Mouse (Mus musculus) lung, postnatal 10 days (tissue): ENCODE measurements around the gene Auts2.

Source experiments
- DNase-seq: peaks from one replicate; pipeline ENCODE4 v3.0.0; 2021

The Auts2 gene

DNA sequence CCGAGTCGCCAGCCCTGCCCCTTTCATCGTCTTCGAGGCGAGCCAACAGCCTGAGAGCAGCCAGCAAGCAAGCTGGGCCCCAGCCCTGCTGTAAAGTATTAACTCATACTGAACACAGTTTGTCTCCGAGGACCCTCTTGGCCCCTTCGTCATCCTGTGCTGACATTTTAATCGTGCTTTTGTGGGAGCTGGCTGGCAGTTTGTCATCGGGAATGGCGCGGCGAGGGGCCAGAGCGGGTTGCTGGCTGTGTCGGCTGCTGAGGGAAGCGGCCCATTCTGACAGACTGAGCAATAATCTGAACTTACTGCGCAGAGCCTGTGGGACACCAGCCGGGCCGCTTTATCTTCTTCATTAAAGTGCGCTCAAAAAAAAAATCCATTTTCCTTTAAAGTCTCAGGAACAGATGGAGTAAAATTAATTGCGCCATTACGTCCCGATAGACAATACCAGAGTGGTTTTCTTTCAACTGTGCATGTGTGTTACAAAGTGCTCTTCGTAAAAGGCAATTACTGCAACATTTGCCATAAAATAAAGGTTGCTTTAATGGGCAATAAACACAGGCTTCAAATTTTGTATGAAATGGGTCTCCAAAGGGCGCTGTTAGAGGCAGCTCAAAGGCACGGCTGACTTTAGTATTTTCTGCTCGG lies 957.3 kb downstream of the Auts2 start:
- no peak for DNase-seq

DNA sequence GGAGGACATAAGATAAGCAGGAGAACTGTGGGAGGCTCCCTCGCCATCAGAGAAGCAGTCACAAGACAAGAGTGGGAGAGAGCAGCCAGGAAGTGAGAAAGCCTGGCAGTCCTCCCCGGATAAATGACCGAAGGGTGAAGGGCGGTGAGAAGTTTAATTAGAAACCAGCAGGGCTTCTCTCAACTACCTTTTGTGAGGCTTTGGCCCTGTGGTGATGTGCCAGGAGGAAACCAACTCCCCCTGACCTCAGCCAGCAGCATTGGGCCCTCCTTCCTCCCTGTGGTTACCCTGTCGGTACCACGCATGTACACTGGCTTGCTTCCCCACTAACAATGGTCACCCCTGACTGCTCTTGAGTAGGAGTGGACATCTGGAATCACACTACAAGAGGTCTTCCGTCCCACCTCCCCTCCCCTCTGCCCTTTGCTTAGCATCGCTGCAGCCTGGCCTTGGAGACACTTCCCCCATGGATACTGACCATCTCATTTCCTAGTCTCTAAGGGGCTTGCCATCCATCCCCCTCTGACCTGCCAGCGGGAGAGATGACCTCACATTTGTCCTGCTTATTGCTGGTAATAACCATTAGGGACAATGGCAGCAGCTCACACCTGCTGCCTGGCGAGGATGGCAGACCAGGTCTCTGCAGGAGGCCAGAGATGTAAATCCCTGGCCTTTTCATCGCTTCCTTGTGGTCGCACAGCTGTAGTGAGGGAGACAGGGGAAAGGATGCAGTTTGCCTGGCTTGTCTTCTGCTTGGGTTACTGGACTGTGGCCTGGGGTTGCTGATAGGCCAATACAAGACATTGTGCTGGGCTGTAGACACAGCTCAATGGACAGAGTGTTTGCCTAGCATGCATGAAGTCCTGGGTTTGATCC lies 958.6 kb downstream of the Auts2 start:
- DNase-seq = no peak

- no peak for DNase-seq
Measured at GRCm38 (mm10) chr5:131581110-131582050, 961.8 kb downstream of the Auts2 start.

DNA sequence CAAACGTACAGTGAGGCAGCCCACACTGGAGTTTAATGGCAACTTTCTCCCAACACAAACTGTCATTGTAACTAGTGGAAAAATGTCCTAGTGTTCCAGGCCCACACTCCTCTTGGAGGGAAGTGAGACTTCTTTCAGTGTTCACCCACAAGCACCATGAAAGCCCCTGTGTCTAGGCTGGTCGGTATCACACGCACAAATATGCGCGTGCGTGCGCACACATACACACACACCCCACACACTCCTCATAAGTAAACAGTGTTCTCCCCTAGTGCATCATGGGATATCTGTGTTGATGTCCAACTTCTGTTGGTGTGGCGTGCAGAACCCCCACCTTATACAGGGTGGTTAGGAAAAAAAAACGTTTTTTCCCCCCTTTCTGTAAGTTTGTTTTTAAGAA lies 964.4 kb downstream of the Auts2 start:
- no peak for DNase-seq

DNA sequence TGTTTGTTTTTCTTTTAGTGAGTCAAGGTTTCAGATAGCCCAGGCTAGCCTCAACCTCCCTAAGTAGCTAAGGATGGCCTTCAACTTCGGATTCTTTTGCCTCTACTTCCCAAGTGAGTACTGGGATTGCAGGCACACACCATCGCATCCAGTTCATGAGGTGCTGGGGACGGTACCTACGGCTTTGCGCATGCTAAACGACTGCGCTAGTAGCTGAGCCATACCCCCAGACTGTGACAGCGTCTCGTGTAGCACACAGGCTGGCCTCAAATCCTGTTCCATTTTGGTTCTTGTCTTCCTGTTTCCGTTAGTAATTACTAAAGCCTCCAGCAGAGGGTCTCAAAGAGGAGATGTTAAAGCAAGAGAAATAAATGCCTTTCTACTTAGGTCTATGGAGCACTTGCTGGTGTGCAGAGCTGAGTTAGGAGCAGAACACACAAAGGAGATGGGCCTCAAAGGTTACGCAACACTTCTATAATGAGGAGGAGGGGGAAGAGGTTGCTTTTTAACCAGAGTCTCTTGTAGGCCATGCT lies 967.3 kb downstream of the Auts2 start:
- DNase-seq = no peak

- no peak for DNase-seq
Measured at GRCm38 (mm10) chr5:131575086-131575514, 968.0 kb downstream of the Auts2 start.

- DNase-seq = no peak
Measured at GRCm38 (mm10) chr5:131574469-131575085, 968.6 kb downstream of the Auts2 start.

DNA sequence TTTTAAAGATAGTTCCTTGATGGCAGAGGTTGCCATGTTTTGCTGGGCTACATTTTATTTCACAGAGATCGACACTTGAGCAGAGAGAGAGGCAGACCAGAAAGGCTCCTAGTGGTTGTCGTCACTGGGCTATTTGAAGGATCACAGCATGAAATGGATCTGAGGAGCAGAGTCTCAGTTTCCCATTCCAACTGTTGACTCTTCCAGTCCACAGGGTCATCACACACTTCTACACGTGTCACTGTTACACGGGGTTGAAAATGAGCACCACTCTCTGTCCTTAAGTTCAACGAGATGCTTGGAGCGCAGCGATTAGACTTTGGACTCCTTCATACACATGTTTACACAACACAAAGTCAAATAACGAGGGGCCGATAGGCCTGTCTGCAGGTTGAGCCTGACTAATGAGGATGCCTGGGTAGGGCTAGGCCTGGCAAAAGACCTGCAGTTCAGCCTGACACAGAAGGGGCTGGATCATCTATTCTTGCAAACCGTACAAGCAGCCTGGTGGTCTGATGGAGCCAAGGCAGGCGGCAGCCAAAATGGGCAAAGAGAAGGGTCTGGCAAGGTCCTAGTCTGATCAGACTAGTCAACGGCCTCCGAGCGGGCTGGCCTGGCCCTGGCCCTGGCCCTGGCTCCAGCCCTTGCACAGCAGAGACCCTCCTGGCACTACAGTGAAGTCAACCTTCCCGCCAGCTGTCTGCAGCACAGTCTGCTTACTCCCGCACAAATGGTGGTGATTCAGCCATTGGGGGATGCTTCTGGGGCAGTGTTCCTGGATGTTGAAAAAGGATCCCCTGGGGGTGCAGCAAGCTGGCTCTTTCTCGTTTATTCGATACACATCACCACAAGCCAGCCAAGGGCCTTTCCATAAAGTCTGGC lies 969.6 kb downstream of the Auts2 start:
- DNase-seq = no peak

- DNase-seq = no peak
Measured at GRCm38 (mm10) chr5:131566032-131566431, 977.1 kb downstream of the Auts2 start.

- no peak for DNase-seq
Measured at GRCm38 (mm10) chr5:131563630-131564252, 979.4 kb downstream of the Auts2 start.

GRCm38 (mm10) chr5:131560773-131561560 lies 982.2 kb downstream of the Auts2 start:
- no peak for DNase-seq

DNA sequence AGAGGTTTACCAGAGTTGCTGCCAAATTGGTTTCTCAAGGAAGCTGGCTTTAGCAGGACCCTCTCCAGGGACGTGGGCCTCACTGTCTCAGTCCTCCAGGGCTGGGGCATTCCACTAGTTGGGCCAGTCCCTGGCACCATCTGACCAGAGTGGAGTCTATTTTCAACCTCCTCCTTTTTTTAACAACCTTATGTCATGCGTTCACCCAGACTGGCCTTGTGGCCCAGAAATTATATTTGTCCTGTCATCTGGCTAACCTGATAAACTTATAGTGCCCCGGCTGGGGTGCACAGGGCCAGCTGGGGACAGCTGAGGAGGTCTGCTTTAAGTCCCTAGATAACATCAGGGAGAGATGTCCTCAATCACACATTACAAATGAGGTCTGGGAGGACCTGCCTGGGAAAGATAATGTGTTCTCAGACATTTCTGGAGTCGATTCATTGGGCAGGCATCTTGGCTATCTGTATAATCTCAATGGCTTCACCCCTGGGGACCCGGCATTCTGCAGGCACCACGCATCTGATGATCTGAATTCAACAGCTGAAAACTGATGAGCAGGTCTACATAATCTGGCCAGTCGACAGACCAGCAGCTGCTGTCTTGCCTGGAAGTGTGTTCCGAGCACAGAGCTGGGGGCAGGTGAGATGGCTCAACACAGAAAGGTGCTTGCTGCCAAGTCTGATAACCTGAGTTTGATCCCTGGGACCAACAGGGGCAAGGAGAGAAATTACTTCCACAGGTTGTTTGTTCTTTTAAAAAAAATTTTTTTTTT lies 984.6 kb downstream of the Auts2 start:
- DNase-seq = no peak

DNA sequence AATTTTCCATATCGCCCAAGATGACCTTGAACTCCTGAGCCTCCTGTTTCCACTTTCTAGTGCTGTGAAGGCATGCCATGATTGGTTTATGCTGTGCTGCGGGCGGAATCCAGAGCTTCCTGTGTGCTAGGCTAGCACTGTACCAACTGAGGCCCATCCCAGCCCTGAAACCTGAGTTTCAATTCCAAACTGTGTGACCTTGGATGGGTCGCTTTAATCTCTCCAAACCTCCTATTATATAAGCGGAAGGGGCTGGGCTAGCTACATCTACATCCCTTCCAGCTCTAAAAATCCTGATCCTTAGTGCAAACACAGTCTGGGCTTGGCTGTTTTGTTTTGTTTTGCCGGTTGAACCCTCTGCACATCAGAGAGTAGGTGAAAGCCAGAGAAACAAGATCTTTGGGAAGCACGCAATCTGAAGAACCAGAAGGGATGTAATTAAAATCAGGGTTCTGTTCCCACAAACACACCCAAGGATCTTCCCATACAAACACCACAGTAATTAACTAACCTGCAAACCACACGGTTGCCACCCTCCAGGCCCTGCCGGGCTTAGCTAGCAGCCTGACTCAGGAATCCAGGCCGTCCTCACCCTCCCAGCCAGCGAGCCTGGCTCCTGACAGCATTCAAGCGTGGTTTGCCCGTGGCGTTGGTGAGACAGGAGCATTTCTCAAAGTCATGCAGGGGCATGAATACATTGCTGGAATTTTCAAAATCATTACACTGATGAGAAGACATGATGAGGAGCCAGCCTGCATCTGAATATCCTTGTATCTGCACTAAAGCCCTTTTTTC lies 985.4 kb downstream of the Auts2 start:
- DNase-seq = no peak

DNA sequence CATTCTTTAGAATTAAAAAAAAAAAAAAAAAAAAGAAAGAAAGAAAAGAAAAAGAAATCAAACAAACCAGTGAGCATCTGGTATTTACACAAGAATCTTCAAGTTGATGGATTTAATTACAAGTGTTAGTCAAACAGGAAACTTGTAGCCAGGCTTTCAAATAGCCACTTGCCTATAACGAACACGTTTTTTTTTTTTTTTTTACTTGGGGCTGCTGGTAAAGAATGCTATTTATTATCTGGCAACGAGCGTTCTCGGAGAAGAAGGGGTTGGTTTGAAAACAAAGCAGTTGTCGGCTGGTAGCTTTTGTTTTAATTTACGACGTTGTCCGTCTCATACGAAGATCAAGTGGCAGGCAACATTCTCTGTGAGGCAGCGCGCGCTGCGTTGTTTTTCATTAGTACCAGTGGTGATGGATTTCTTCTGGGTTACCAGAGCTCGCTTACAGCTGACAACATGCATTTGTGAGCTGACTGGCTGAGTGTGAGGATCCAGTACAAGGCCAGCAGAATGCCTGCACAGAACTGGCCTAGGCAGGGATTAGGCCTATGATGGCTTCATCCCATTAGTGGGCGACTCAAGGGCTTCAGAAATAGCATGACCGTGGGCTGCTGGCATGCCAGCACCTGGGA lies 994.1 kb downstream of the Auts2 start:
- peak; percentile 7 for DNase-seq

DNA sequence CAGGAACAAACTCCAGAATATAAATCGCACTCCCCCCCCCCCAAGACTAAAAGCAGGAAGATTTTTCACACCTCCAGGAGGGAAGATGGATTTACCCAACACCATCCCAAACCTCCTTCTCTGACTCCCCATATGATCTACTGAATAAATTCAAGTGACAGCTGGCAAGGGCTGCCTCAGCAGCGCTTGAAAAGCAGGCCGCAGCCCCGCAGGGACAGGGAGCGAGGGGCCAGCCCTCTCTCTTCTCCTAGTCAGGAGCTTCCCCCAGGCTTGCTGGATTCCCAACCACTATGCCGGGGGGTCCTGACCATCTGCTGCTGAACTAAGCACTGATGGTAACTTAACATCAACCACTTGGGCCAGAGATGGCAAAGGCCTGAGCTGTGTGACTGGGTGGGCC lies 995.2 kb downstream of the Auts2 start:
- DNase-seq = no peak

GRCm38 (mm10) chr5:131546414-131546813 lies 996.7 kb downstream of the Auts2 start:
- DNase-seq = no peak

- no peak for DNase-seq
Measured at GRCm38 (mm10) chr5:131544381-131544780, 998.8 kb downstream of the Auts2 start.
